Mouse (Mus musculus) c-Kit-positive CD71-positive TER-119-positive erythroid progenitor cells, embryonic 14.5 days (primary cell): Measurements from ENCODE around the gene Znrf1.

Source experiments
- DNase-seq: peaks from one replicate; pipeline ENCODE4 v3.0.0-alpha.2; 2013; ENCODE audit warnings: low spot score

The Znrf1 gene

DNA sequence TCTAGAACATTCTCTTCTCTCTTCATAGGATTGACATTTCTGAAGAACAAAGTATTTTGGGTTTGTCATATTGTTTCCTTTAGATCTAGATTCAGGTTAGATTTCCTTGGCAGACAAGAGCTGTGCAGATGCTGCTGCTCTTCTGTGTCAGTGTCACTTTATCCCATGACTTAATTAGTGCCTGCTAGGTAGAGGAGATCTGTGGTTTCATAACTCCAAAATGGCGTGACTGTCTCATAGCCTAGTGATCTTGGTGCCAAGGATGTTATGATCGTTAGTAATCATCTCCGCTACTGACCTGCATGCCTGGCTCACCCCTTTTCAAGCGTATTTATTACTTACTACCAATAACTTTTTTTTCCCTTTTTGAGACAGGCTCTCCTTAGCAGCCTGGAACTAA is 34.0 kb downstream of the Znrf1 start:
- DNase-seq = no peak

- DNase-seq = no peak
Observed at GRCm38 (mm10) chr8:111570432-111570831, 34.5 kb downstream of the Znrf1 start.

GRCm38 (mm10) chr8:111571661-111572060 is 35.8 kb downstream of the Znrf1 start:
- no peak for DNase-seq

GRCm38 (mm10) chr8:111572431-111572830 is 36.5 kb downstream of the Znrf1 start:
- no peak for DNase-seq

GRCm38 (mm10) chr8:111573583-111573982 is 37.7 kb downstream of the Znrf1 start:
- peak; percentile 84 for DNase-seq

DNA sequence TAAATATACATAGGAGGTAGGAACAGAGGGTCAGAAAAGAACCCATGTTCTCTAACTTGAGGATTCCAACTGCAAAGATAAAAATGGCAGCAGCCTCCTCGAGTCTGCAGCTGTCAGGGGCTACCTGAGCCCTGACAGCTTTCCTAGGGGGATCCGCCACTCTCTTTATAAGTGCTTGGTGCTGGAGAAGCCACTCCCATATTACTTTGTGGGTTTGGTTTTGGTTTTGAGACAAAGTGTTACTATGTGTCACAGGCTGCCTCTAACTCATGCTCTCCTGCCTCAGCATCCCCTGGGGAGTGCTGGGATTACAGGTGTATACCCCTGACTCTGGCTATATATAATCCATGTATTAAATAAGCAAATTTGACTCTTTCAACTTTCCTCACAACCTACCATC is 38.1 kb downstream of the Znrf1 start:
- no peak for DNase-seq

- no peak for DNase-seq
Observed at GRCm38 (mm10) chr8:111575492-111575891, 39.6 kb downstream of the Znrf1 start.

GRCm38 (mm10) chr8:111576501-111576900 is 40.6 kb downstream of the Znrf1 start:
- DNase-seq = no peak

DNA sequence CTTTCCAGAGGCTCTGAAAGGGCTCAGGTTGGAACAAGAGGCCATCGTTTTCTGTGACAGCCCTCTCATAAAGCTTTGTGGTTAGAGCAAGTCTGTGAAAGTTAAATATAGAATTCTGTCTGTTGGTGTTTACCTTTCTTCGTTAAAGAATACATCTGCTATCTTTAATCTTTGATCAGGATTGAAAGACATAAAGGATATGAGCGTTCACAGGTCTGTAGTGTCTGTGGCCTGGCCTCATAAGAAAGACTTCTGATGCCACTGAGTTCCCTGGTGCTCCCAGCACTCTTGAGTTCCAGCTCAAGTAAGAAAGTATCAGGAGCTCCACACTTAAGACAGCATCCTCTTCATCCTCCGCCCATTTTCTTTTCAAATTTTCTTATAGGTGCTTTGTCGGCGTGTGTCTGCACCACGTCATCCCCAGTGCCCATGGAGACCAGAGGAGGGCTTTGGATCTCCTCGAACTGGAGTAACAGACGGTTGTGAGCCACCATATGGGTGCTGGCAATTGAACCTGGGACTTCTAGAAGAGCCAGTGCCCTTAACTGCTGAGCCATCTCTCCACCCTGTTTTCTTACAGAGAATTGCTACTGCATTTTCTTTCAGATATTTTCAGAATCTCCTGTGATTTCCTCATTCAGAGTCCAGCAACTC is 42.1 kb downstream of the Znrf1 start:
- DNase-seq = no peak

DNA sequence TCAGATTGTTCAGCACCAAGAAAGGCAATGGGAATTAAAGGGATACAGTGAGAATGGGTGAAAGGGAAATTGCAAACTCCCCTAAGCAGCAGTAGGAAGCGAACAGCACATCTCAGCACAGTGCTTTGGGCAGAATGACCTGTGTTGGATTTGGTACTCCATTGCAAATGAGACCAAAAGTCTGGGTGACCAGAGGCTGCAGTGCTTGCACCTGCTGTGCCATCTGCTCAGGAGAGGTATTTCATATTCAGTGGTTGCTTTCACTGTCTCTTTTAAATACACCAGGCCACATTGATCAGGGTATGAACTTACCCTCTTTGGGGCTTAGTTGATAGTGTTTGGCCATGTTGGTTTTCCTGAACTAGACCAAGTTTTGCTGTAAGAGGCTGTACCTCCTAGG is 43.4 kb downstream of the Znrf1 start:
- no peak for DNase-seq

- no peak for DNase-seq
Observed at GRCm38 (mm10) chr8:111580306-111580705, 44.4 kb downstream of the Znrf1 start.

DNA sequence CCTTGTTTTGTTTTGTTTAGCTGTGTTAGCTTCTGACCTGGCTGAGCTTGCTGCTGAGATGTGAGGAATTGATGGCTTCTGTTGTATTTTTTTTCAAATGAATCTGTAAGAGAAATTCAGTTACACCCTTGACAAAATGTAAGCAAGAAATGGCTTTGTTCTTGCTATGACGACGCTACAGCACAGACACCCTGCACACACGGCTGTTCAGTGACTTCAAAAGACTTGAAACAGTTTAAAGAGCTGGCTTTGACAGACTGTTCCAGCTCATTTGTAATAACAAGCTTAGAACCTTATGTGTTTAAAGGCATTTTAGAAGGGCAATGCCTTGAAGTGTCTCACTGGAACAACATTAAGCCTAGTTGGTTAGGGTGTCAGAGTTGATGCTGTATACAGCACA is 46.5 kb downstream of the Znrf1 start:
- DNase-seq = no peak

- DNase-seq = no peak
Observed at GRCm38 (mm10) chr8:111584946-111585345, 49.0 kb downstream of the Znrf1 start.

GRCm38 (mm10) chr8:111587545-111588094 is 51.7 kb downstream of the Znrf1 start:
- DNase-seq = peak; percentile 51

DNA sequence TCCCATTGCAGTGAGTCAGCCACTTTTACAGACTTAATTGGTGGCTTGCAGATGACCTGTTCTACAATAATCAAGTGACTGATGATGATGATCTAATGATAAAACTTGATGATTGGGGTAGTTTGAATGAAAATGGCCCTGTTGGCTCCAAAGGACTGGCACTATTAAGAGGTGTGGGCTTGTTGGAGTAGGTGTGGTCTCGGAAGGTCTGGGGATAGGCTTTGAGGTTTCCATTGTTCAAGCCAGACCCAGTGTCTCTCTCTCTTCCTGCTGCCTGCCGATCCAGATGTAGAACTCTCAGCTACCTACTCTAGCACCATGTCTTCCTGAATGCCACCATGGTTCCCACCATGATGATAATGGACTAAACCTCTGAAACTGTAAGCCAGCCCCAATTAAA is 52.4 kb downstream of the Znrf1 start:
- no peak for DNase-seq

DNA sequence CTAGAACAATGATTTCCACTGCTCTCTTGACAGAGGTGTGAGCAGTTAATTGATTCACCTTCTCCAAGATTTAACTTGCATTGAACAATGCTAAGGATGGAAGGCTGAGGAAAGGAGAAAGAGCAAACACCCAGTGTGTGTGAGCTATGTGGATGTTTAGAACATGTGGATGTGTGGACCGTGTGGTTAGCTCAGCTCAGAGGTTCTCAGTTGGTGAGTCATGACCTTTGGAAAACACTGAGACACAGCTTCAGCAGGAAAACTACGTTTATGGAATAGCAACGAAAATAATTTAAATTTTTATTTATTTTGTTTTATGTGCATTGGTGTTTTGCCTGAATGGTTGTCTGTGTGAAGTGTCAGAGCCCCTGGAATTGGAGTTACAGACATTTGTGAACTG is 54.3 kb downstream of the Znrf1 start:
- no peak for DNase-seq

GRCm38 (mm10) chr8:111591176-111591575 is 55.3 kb downstream of the Znrf1 start:
- DNase-seq = no peak

- no peak for DNase-seq
Observed at GRCm38 (mm10) chr8:111592390-111592910, 56.6 kb downstream of the Znrf1 start.

GRCm38 (mm10) chr8:111594044-111594840 is 58.3 kb downstream of the Znrf1 start:
- DNase-seq = no peak

GRCm38 (mm10) chr8:111594951-111595350 is 59.1 kb downstream of the Znrf1 start:
- DNase-seq = no peak

GRCm38 (mm10) chr8:111595712-111596484 is 60.0 kb downstream of the Znrf1 start:
- peak; percentile 51 for DNase-seq

DNA sequence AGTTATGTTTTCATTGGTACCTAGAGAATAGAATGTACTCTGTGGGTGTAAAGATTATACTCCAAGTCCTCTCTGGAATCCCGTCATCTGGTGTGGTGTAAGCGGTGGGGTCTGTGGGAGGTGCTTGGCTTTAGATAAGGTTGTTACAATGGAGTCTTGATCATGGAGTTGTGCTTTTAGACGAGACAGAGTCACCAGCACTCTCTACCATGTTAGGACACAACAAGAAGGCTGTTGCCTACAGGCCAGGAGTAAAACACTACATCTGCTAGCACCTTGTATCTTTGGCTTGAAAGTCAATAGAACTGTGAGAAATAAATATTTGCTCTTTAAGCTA is 60.6 kb downstream of the Znrf1 start:
- DNase-seq = no peak
